Mouse (Mus musculus): ENCODE results near the gene Cd63.

DNA sequence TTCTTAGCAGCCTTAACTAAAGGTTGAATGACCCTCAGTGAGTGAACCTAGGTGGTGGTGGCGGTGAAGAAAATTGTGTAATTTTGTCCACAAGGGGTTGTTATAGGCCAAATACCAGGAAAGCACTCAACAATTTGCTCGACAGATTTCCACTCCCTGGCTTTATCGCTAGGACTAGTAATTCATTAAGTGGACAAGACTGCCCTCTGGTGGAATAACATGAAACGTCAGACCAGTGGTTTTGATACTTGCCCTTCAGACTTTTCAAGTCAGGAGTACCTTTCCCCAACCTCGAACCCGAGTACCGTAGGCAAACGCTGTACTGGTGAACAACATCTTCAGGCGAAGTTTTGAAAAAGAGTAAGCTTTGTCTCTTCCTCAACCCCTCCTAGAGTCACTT is 5.4 kb upstream of the Cd63 start:
- TF ChIP-seq MAFK (IDR thresholded peaks at IDR 0.05; ENCODE audit: insufficient read depth, low read depth, low read length) (0 out of 2 replicates have a peak, but pooled peaks have one; percentile 17), ZNF384 (IDR thresholded peaks at IDR 0.05; ENCODE audit: low read depth, low read length) (no peak), HCFC1 (IDR thresholded peaks at IDR 0.05; ENCODE audit: borderline replicate concordance, insufficient read depth, low read length) (peak; percentile 42; the same call in 1 of the 2 replicates), CHD2 (IDR thresholded peaks at IDR 0.05; ENCODE audit: low read depth, low read length) (no peak)

All from ES-E14 (cell line).